Mouse (Mus musculus): ENCODE measurements around the gene Tmed11. TPM values are rescaled to one million over a fixed set of nuclear protein-coding genes. Genes with fewer than 3 reads are reported as not detected.

Gene Tmed11
- polyA plus RNA-seq, 1 experiment from 2014 or later, result not detected

GRCm38 (mm10) chr5:108742596-108742995 is 52.6 kb downstream of the Tmed11 start:
- DNase-seq (ENCODE audit: low spot score), result no peak
- H3K27ac ChIP-seq, result no peak overlapping the region
- no peaks in the 10 kb centered on the region for H3K36me3 ChIP-seq
- no peaks in the 10 kb centered on the region for H3K4me1 ChIP-seq (replicated peaks)
- H3K27me3 ChIP-seq (ENCODE audit: insufficient read depth, poor library complexity, severe bottlenecking), result no peaks in the 10 kb centered on the region
- H3K4me3 ChIP-seq, result no peak overlapping the region
- 66% methylated on average over 2 of the region's 2 CpGs for WGBS
- no peaks in the 10 kb centered on the region for H3K9me3 ChIP-seq

DNA sequence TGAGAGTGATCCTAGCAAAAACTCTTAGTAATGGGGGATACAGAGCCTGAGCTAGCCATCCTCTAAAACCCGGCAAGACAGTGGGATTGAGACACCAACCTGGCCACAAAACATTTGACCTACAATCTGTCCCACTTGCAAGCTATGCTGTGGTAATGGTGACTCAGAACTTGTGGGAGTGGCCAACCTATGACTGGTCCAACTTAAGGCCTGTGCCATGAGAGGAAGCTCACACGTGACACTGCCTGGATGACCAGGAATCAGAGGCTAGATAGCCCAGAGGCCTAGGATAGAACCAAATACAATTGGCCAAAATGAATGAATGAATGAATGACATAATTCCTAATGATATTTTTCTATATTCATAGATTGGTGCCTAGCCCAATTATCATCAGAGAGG is 53.3 kb downstream of the Tmed11 start:
- H3K4me3 ChIP-seq, result no peak overlapping the region
- no peaks in the 10 kb centered on the region for H3K4me1 ChIP-seq (replicated peaks)
- no peak overlapping the region for H3K27ac ChIP-seq
- DNase-seq (ENCODE audit: low spot score), result no peak
- no peaks in the 10 kb centered on the region for H3K9me3 ChIP-seq
- H3K36me3 ChIP-seq, result no peaks in the 10 kb centered on the region
- no peaks in the 10 kb centered on the region for H3K27me3 ChIP-seq (ENCODE audit: insufficient read depth, poor library complexity, severe bottlenecking)
- WGBS, result 78% methylated on average over 2 of the region's 2 CpGs

DNA sequence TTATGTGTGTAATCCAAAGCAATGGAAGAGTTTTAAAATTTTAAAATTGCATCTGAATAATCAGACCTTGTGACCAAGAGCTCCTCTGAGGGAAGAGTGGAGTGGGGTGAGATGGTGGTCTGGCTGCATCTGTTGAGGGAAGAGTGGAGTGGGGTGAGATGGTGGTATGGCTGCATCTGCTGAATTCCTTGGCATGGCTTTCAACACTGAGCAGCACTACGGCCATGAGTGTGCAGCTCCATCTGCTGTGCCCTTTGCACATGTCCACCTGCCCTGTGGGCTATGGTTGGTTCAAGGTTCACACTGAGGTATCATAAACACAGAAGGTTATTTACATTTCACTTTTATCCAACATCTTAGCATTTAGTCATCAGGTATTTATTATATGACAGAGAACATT is 67.7 kb downstream of the Tmed11 start:
- H3K4me3 ChIP-seq, result no peak overlapping the region
- H3K27me3 ChIP-seq (ENCODE audit: insufficient read depth, poor library complexity, severe bottlenecking), result no peaks in the 10 kb centered on the region
- H3K9me3 ChIP-seq, result no peaks in the 10 kb centered on the region
- DNase-seq (ENCODE audit: low spot score), result no peak
- no peaks in the 10 kb centered on the region for H3K36me3 ChIP-seq
- H3K4me1 ChIP-seq (replicated peaks), result no peaks in the 10 kb centered on the region
- 83% methylated on average over 1 of the region's 1 CpGs for WGBS
- no peak overlapping the region for H3K27ac ChIP-seq

Other genes starting within 250 kb of the Tmed11 start
- gene Cplx1, start 245.3 kb downstream of the Tmed11 start, polyA plus RNA-seq (2016; fragmentation: Nextera tagmentation; extraction: Ambion mirVana), result 6.9 and 11.2 TPM in 2 replicates
- 58.0 and 60.9 TPM in 2 replicates for gene Gak, start 165.6 kb downstream of the Tmed11 start, polyA plus RNA-seq (2016; fragmentation: Nextera tagmentation; extraction: Ambion mirVana)
- gene Tmem175, start 165.6 kb downstream of the Tmed11 start, polyA plus RNA-seq (2016; fragmentation: Nextera tagmentation; extraction: Ambion mirVana), result 17.3 and 19.2 TPM in 2 replicates
- gene Idua, start 135.0 kb downstream of the Tmed11 start, polyA plus RNA-seq (2016; fragmentation: Nextera tagmentation; extraction: Ambion mirVana), result 12.0 and 12.8 TPM in 2 replicates
- gene Dgkq, start 125.7 kb downstream of the Tmed11 start, polyA plus RNA-seq (2016; fragmentation: Nextera tagmentation; extraction: Ambion mirVana), result 11.1 and 15.1 TPM in 2 replicates
- 0.57 and 0.99 TPM in 2 replicates for gene Slc26a1, start 119.8 kb downstream of the Tmed11 start, polyA plus RNA-seq (2016; fragmentation: Nextera tagmentation; extraction: Ambion mirVana)
- gene Fgfrl1, start 103.0 kb downstream of the Tmed11 start, polyA plus RNA-seq (2016; fragmentation: Nextera tagmentation; extraction: Ambion mirVana), result 14.7 and 16.3 TPM in 2 replicates
- 0.25 TPM in 1 of 2 replicates, not detected in the other for gene Rnf212, start 20.4 kb downstream of the Tmed11 start, polyA plus RNA-seq (2016; fragmentation: Nextera tagmentation; extraction: Ambion mirVana)
- gene Vmn2r8, start 13.5 kb upstream of the Tmed11 start, polyA plus RNA-seq (2016; fragmentation: Nextera tagmentation; extraction: Ambion mirVana), result not detected in 2 replicates
- gene Vmn2r9, start 57.2 kb upstream of the Tmed11 start, polyA plus RNA-seq (2016; fragmentation: Nextera tagmentation; extraction: Ambion mirVana), result not detected in 2 replicates
- not detected in 2 replicates for gene Vmn2r10, start 211.2 kb upstream of the Tmed11 start, polyA plus RNA-seq (2016; fragmentation: Nextera tagmentation; extraction: Ambion mirVana)

All from hindbrain, embryonic 10.5 days (tissue).